Mouse (Mus musculus): ENCODE measurements around the gene Cbfa2t2. TPM values are rescaled to one million over a fixed set of nuclear protein-coding genes. Genes with fewer than 3 reads are reported as not detected.
A peak's percentile ranks its signal among the peaks of the same experiment; 100 is the strongest.

Gene Cbfa2t2
- polyA plus RNA-seq, 1 experiment: 12.7 TPM

DNA sequence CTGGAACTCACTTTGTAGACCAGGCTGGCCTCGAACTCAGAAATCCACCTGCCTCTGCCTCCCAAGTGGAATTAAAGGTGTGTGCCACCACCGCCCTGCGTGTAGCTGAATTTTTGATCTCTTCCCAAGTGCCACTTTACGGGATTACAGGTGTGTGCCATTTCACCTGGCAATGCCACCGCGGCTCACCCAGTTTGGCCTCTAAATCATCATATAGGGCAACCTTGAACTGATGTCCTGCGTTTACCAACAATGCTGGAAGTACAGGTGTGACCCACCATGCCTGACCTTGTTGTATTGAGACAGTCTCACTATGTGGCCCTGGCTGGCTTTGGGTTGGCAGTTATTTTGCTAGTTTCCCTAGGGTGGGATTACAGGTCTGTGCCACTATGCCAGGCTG is 1.6 kb upstream of the Cbfa2t2 start:
- DNase-seq: no peak
- no peak for TF ChIP-seq CTCF (IDR thresholded peaks at IDR 0.05; ENCODE audit: insufficient read depth, low read length)
- no peak for TF ChIP-seq POLR2A (IDR thresholded peaks at IDR 0.05; ENCODE audit: borderline replicate concordance, extremely low read depth, low read depth, low read length)
- WGBS: 91% methylated on average over 7 of the region's 7 CpGs
- Histone ChIP-seq H3K4me3 (replicated peaks; ENCODE audit: extremely low read depth, low read depth, low read length) (no peak overlapping the region), H3K4me1 (ENCODE audit: control insufficient read depth, insufficient read depth, low read length) (peaks cover 13% of the 10 kb centered on the region)

- peak overlapping the region; percentile 71 for H3K4me3 ChIP-seq (replicated peaks; ENCODE audit: extremely low read depth, low read depth, low read length)
- TF ChIP-seq CTCF (IDR thresholded peaks at IDR 0.05; ENCODE audit: insufficient read depth, low read length): no peak
- TF ChIP-seq POLR2A (IDR thresholded peaks at IDR 0.05; ENCODE audit: borderline replicate concordance, extremely low read depth, low read depth, low read length): peak; percentile 52; the same call in 1 of the 2 replicates
These were observed 214 bp upstream of the Cbfa2t2 start for GRCm38 (mm10) chr2:154436076-154436457.

GRCm38 (mm10) chr2:154437191-154437527 is 878 bp downstream of the Cbfa2t2 start:
- Histone ChIP-seq H3K4me1 (ENCODE audit: control insufficient read depth, insufficient read depth, low read length) (peaks cover 14% of the 10 kb centered on the region), H3K4me3 (replicated peaks; ENCODE audit: extremely low read depth, low read depth, low read length) (peak overlapping the region; percentile 92)
- TF ChIP-seq CTCF (IDR thresholded peaks at IDR 0.05; ENCODE audit: insufficient read depth, low read length): no peak
- TF ChIP-seq POLR2A (IDR thresholded peaks at IDR 0.05; ENCODE audit: borderline replicate concordance, extremely low read depth, low read depth, low read length): no peak
- 8% methylated on average over 7 of the region's 7 CpGs for WGBS
- DNase-seq: no peak

More at GRCm38 (mm10) chr2:154436076-154436457, 214 bp upstream of the Cbfa2t2 start:
- DNase-seq: peak; percentile 96
- peaks cover 14% of the 10 kb centered on the region for H3K4me1 ChIP-seq (ENCODE audit: control insufficient read depth, insufficient read depth, low read length)
- under 1% methylated on average over 33 of the region's 44 CpGs for WGBS

DNA sequence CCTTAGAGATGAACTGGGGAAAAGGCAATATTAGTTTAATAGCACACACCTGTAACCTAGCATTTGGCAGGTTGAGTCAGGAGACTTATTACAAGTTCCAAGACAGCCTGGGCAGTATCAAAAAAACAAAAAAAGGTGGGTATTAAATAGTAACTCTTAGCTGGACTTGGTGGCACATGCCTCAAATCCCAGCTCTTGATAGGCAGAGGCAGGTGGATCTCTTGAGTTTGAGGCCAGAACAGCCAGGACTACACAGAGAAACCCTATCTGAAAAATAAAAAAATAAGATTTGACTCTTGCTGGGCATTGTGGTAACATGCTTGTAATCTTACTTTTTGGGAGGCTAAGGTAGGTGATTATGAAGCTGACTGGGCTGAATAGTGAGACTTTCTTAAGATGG is 4.2 kb downstream of the Cbfa2t2 start:
- no peak overlapping the region for H3K4me3 ChIP-seq (replicated peaks; ENCODE audit: extremely low read depth, low read depth, low read length)
- peaks cover 14% of the 10 kb centered on the region for H3K4me1 ChIP-seq (ENCODE audit: control insufficient read depth, insufficient read depth, low read length)
- DNase-seq: no peak
- TF ChIP-seq POLR2A (IDR thresholded peaks at IDR 0.05; ENCODE audit: borderline replicate concordance, extremely low read depth, low read depth, low read length): no peak
- TF ChIP-seq CTCF (IDR thresholded peaks at IDR 0.05; ENCODE audit: insufficient read depth, low read length): no peak

DNA sequence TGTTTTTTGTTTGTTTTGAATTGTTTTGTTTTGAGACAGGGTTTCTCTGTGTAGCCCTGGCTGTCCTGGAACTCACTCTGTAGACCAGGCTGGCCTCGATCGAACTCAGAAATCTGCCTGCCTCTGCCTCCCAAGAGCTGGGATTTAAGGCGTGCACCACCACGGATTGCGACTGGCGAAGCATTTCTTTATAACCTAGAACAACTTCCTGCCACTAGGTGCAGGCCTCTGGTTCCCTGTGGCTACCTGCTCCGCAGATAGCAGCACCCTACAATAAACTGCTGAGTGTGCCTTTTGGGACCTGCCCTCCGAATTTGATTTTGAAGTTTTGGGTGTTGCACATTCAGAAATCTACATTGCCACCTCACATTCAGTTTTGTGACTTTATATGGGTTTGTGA is 11.5 kb downstream of the Cbfa2t2 start:
- Histone ChIP-seq H3K4me3 (replicated peaks; ENCODE audit: extremely low read depth, low read depth, low read length) (no peak overlapping the region), H3K4me1 (ENCODE audit: control insufficient read depth, insufficient read depth, low read length) (peaks cover 2% of the 10 kb centered on the region; the same call in 1 of the 2 replicates)
- 98% methylated on average over 8 of the region's 8 CpGs for WGBS
- TF ChIP-seq POLR2A (IDR thresholded peaks at IDR 0.05; ENCODE audit: borderline replicate concordance, extremely low read depth, low read depth, low read length) (no peak), CTCF (IDR thresholded peaks at IDR 0.05; ENCODE audit: insufficient read depth, low read length) (no peak)
- DNase-seq: no peak

- Histone ChIP-seq H3K4me3 (replicated peaks; ENCODE audit: extremely low read depth, low read depth, low read length) (no peak overlapping the region), H3K4me1 (ENCODE audit: control insufficient read depth, insufficient read depth, low read length) (peaks cover 2% of the 10 kb centered on the region; the same call in 1 of the 2 replicates)
- TF ChIP-seq POLR2A (IDR thresholded peaks at IDR 0.05; ENCODE audit: borderline replicate concordance, extremely low read depth, low read depth, low read length) (no peak), CTCF (IDR thresholded peaks at IDR 0.05; ENCODE audit: insufficient read depth, low read length) (no peak)
- no peak for DNase-seq
These were observed 12.4 kb downstream of the Cbfa2t2 start for GRCm38 (mm10) chr2:154448633-154449032.

DNA sequence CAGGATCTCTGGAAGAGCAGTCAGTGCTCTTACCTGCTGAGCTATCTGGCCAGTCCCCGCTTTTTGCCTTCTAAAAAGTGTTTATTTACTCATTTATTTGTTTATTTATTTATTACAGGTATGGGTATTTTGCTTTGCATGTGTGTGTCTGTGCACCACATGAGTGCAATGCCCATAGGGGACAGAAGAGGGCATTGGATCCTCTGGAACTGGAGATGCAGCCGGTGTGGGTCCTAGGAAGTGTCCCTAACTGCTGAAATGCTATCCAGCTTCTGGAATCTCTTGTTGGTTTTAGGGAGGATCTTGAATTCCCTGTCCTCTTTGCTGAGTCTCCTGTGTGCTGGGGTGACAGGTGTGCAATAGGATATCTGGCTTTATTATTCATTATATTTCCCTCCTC is 16.7 kb downstream of the Cbfa2t2 start:
- no peak for TF ChIP-seq POLR2A (IDR thresholded peaks at IDR 0.05; ENCODE audit: borderline replicate concordance, extremely low read depth, low read depth, low read length)
- TF ChIP-seq CTCF (IDR thresholded peaks at IDR 0.05; ENCODE audit: insufficient read depth, low read length): no peak
- no peak for DNase-seq
- no peak overlapping the region for H3K4me3 ChIP-seq (replicated peaks; ENCODE audit: extremely low read depth, low read depth, low read length)
- 97% methylated on average over 2 of the region's 2 CpGs for WGBS
- no peaks in the 10 kb centered on the region; the same call in 1 of the 2 replicates for H3K4me1 ChIP-seq (ENCODE audit: control insufficient read depth, insufficient read depth, low read length)

- DNase-seq: no peak
- TF ChIP-seq POLR2A (IDR thresholded peaks at IDR 0.05; ENCODE audit: borderline replicate concordance, extremely low read depth, low read depth, low read length) (no peak), CTCF (IDR thresholded peaks at IDR 0.05; ENCODE audit: insufficient read depth, low read length) (no peak)
- 78% methylated on average over 1 of the region's 1 CpGs for WGBS
- H3K4me1 ChIP-seq (ENCODE audit: control insufficient read depth, insufficient read depth, low read length): no peaks in the 10 kb centered on the region; the same call in 1 of the 2 replicates
- no peak overlapping the region for H3K4me3 ChIP-seq (replicated peaks; ENCODE audit: extremely low read depth, low read depth, low read length)
These were observed 17.8 kb downstream of the Cbfa2t2 start for GRCm38 (mm10) chr2:154454099-154454498.

GRCm38 (mm10) chr2:154454605-154455004 is 18.3 kb downstream of the Cbfa2t2 start:
- Histone ChIP-seq H3K4me1 (ENCODE audit: control insufficient read depth, insufficient read depth, low read length) (no peaks in the 10 kb centered on the region; the same call in 1 of the 2 replicates), H3K4me3 (replicated peaks; ENCODE audit: extremely low read depth, low read depth, low read length) (no peak overlapping the region)
- DNase-seq: no peak
- WGBS: 78% methylated on average over 3 of the region's 3 CpGs
- TF ChIP-seq CTCF (IDR thresholded peaks at IDR 0.05; ENCODE audit: insufficient read depth, low read length): no peak
- TF ChIP-seq POLR2A (IDR thresholded peaks at IDR 0.05; ENCODE audit: borderline replicate concordance, extremely low read depth, low read depth, low read length): no peak

GRCm38 (mm10) chr2:154455776-154456175 is 19.5 kb downstream of the Cbfa2t2 start:
- WGBS: 42% methylated on average over 5 of the region's 5 CpGs

More at GRCm38 (mm10) chr2:154455776-154456175, 19.5 kb downstream of the Cbfa2t2 start:
- no peak for TF ChIP-seq POLR2A (IDR thresholded peaks at IDR 0.05; ENCODE audit: borderline replicate concordance, extremely low read depth, low read depth, low read length)
- no peak for TF ChIP-seq CTCF (IDR thresholded peaks at IDR 0.05; ENCODE audit: insufficient read depth, low read length)
- H3K4me3 ChIP-seq (replicated peaks; ENCODE audit: extremely low read depth, low read depth, low read length): no peak overlapping the region
- no peak for DNase-seq
- peaks cover 4% of the 10 kb centered on the region; the same call in 1 of the 2 replicates for H3K4me1 ChIP-seq (ENCODE audit: control insufficient read depth, insufficient read depth, low read length)

All from lung, adult 2 months (tissue).